Mouse (Mus musculus) embryonic facial prominence, embryonic 13.5 days (tissue): ENCODE data around the gene Adgrf5. TPM values are rescaled to one million over a fixed set of nuclear protein-coding genes. Genes with fewer than 3 reads are reported as not detected.

Experiments
- ATAC-seq: fragments of 200-750 bp; cut with Nextera tagmentation; 2 replicates; pipeline ENCODE4 v1.8.0; 2017; ENCODE audit warnings: low read depth; ENCODE audit not compliant: insufficient number of reproducible peaks, insufficient read depth, low FRiP score, low TSS enrichment
- H3K27ac ChIP-seq: fragments of 300-500 bp; sonication (generic); 2 replicates; pipeline ENCODE4 v1.5.1; 2015; ENCODE audit warnings: moderate library complexity, mild to moderate bottlenecking, inconsistent platforms
- H3K27me3 ChIP-seq: fragments of 300-500 bp; sonication (generic); 2 replicates; pipeline ENCODE4 v1.6.1; 2015; ENCODE audit warnings: mild to moderate bottlenecking, inconsistent platforms
- H3K36me3 ChIP-seq: fragments of 300-500 bp; sonication (generic); 2 replicates; pipeline ENCODE4 v1.6.1; 2015; ENCODE audit warnings: mild to moderate bottlenecking, inconsistent platforms
- H3K4me1 ChIP-seq: fragments of 300-500 bp; sonication (generic); 2 replicates; pipeline ENCODE4 v1.6.1; 2015; ENCODE audit warnings: inconsistent platforms
- H3K4me2 ChIP-seq: fragments of 300-500 bp; sonication (generic); 2 replicates; pipeline ENCODE4 v1.6.1; 2015; ENCODE audit warnings: moderate library complexity, mild to moderate bottlenecking, inconsistent platforms
- H3K4me3 ChIP-seq: fragments of 300-500 bp; sonication (generic); 2 replicates; pipeline ENCODE4 v1.5.1; 2015; ENCODE audit warnings: mild to moderate bottlenecking, inconsistent platforms
- H3K9ac ChIP-seq: fragments of 300-500 bp; sonication (generic); 2 replicates; pipeline ENCODE4 v1.6.1; 2015; ENCODE audit warnings: mild to moderate bottlenecking, inconsistent platforms
- H3K9me3 ChIP-seq: fragments of 300-500 bp; sonication (generic); 2 replicates; pipeline ENCODE4 v1.6.1; 2016; ENCODE audit warnings: inconsistent platforms
- WGBS: fragments of 180-500 bp; shearing (Covaris S2); methylation state at CpG from one replicate; pipeline ENCODE4 v1.1.7; 2015; ENCODE audit warnings: mixed read lengths; 5-methylcytosine and 5-hydroxymethylcytosine counted together
- polyA plus RNA-seq: library from polyadenylated mRNA; unstranded; fragments of >200 nt; fragmentation: Nextera tagmentation; extraction: Ambion mirVana; gene quantifications from 2 replicates; pipeline ENCODE4 v1.2.1, GENCODE M21; 2015

The Adgrf5 gene
- polyA plus RNA-seq, 1 experiment from 2014 or later = 8.7 TPM

GRCm38 (mm10) chr17:43503861-43504593, 143.8 kb downstream of the Adgrf5 start:
- Histone ChIP-seq H3K27me3 (no peaks in the 10 kb centered on the region), H3K4me2 (no peak overlapping the region), H3K36me3 (no peaks in the 10 kb centered on the region), H3K9ac (no peak overlapping the region), H3K4me3 (no peak overlapping the region), H3K4me1 (no peaks in the 10 kb centered on the region), H3K9me3 (no peaks in the 10 kb centered on the region), H3K27ac (no peak overlapping the region)
- WGBS = 69% methylated on average over 4 of the region's 4 CpGs
- no peak for ATAC-seq

GRCm38 (mm10) chr17:43504594-43504934, 144.3 kb downstream of the Adgrf5 start:
- Histone ChIP-seq H3K9ac (no peak overlapping the region), H3K36me3 (no peaks in the 10 kb centered on the region), H3K27ac (no peak overlapping the region), H3K27me3 (no peaks in the 10 kb centered on the region), H3K4me2 (no peak overlapping the region), H3K4me1 (no peaks in the 10 kb centered on the region), H3K9me3 (no peaks in the 10 kb centered on the region), H3K4me3 (no peak overlapping the region)
- WGBS = 66% methylated on average over 6 of the region's 6 CpGs
- ATAC-seq = no peak

Other genes with a start within 250 kb of the Adgrf5 start
- gene Adgrf1, start 90.1 kb upstream of the Adgrf5 start, polyA plus RNA-seq = not detected in 2 replicates
- 0.18 and 1.6 TPM in 2 replicates for gene Mep1a, start 142.4 kb downstream of the Adgrf5 start, polyA plus RNA-seq
- 0.21 TPM in 1 of 2 replicates, not detected in the other for gene Ankrd66, start 183.2 kb downstream of the Adgrf5 start, polyA plus RNA-seq
- 8.4 and 11.1 TPM in 2 replicates for gene Pla2g7, start 207.6 kb downstream of the Adgrf5 start, polyA plus RNA-seq